Mouse (Mus musculus) left cerebral cortex, adult 6 months (tissue): ENCODE results near the gene Gzmn. TPM values are rescaled to one million over a fixed set of nuclear protein-coding genes. Genes with fewer than 3 reads are reported as not detected.

Source experiments
- long read RNA-seq, 2 experiments: library from polyadenylated mRNA; unstranded; transcript quantifications; one replicate each; pipeline ENCODE4 v2.0.0; 2019 to 2020
- polyA plus RNA-seq: library from polyadenylated mRNA; unstranded; fragments of <200 nt; fragmentation: Nextera tagmentation; gene quantifications from 2 replicates; pipeline ENCODE4 v1.2.3, GENCODE M21; 2021

The Gzmn gene
- not detected in 2 replicates for polyA plus RNA-seq
- long read RNA-seq, experiment 1, result 0 reads
- long read RNA-seq, experiment 2, result 0 reads

GRCm38 (mm10) chr14:56174499-56174898 lies at the start of gene Gzmn:
TSS of gene Gzmn (minus strand) at chr14:56174599.

GRCm38 (mm10) chr14:56211317-56211716 lies 36.9 kb upstream of the Gzmn start, which contains the start of gene Gzmf:
TSS of gene Gzmf (minus strand) at chr14:56211417.

DNA sequence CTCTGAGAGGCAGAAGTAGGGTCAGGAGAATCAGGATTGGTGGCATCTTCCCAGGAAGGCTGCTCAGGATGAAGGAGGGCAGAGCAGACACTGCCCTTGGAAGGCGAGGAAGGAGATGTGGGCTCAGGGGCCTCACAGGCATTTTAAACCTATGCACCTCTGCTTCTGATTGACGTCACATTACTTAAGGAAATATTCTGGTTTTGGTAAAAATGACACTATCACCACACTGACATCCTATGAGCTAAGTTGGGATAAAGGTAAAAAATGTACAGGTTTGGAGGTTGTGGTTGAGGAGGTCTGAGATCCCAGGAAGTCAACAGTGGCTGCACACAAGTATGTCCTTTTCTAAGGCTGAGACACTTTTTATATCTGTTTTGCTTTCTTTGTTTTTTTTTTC lies 14.9 kb downstream of the Gzmn start, which contains the start of gene Gzmg:
Gzmg (minus strand) TSS at position 101 of the 400 bp plus-strand sequence.

DNA sequence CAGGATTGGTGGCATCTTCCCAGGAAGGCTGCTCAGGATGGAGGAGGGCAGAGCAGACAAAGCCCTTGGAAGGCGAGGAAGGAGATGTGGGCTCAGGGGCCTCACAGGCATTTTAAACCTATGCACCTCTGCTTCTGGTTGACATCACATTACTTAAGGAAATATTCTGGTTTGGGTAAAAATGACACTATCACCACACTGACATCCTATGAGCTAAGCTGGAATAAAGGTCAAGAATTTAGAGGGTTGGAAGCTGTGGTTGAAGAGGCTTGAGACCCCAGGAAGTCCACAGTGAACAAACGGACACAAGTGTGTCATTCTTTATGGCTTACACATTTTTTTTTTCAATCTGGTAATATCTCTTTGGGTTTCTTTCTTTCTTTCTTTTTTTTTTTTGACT lies 41.9 kb downstream of the Gzmn start, which contains the start of gene Gzmd:
Gzmd (minus strand) TSS at position 101 of the 400 bp plus-strand sequence.

GRCm38 (mm10) chr14:56120525-56120924 lies 53.9 kb downstream of the Gzmn start, which contains the start of gene Gzme:
TSS of gene Gzme (minus strand) at chr14:56120625.

Other genes with a start within 250 kb of the Gzmn start
- not detected in 2 replicates for gene Cma1, start 229.9 kb downstream of the Gzmn start, polyA plus RNA-seq
- not detected in 2 replicates for gene Cma2, start 223.6 kb downstream of the Gzmn start, polyA plus RNA-seq
- gene Mcpt1, start 156.6 kb downstream of the Gzmn start, polyA plus RNA-seq, result not detected in 2 replicates
- not detected in 2 replicates for gene Mcpt9, start 144.1 kb downstream of the Gzmn start, polyA plus RNA-seq
- not detected in 2 replicates for gene Mcpt2, start 132.6 kb downstream of the Gzmn start, polyA plus RNA-seq
- gene Mcpt4, start 112.3 kb downstream of the Gzmn start, polyA plus RNA-seq, result not detected in 2 replicates
- not detected in 2 replicates for gene Mcpt8, start 89.3 kb downstream of the Gzmn start, polyA plus RNA-seq
- gene Ctsg, start 72.0 kb downstream of the Gzmn start, polyA plus RNA-seq, result not detected in 2 replicates
- gene Gzme, start 54.0 kb downstream of the Gzmn start, polyA plus RNA-seq, result not detected in 2 replicates
- not detected in 2 replicates for gene Gzmd, start 42.0 kb downstream of the Gzmn start, polyA plus RNA-seq
- not detected in 2 replicates for gene Gzmg, start 15.0 kb downstream of the Gzmn start, polyA plus RNA-seq
- not detected in 2 replicates for gene Gzmf, start 36.8 kb upstream of the Gzmn start, polyA plus RNA-seq
- not detected in 2 replicates for gene Gzmc, start 60.1 kb upstream of the Gzmn start, polyA plus RNA-seq
- not detected in 2 replicates for gene Gzmb, start 87.7 kb upstream of the Gzmn start, polyA plus RNA-seq
- 0.04 TPM in 1 of 2 replicates, not detected in the other for gene Atp12a, start 190.5 kb upstream of the Gzmn start, polyA plus RNA-seq
- gene Rnf17, start 228.0 kb upstream of the Gzmn start, polyA plus RNA-seq, result 0.54 and 0.66 TPM in 2 replicates